Mouse (Mus musculus) midbrain, postnatal 0 days (tissue): ENCODE results near the gene Pdpr. TPM values are rescaled to one million over a fixed set of nuclear protein-coding genes. Genes with fewer than 3 reads are reported as not detected.

Experiments used
- ATAC-seq: fragments of 200-750 bp; cut with Nextera tagmentation; 2 replicates; pipeline ENCODE4 v1.8.0; 2017; ENCODE audit warnings: moderate number of reproducible peaks, mild to moderate bottlenecking, moderate TSS enrichment, moderate library complexity; ENCODE audit not compliant: low FRiP score
- DNase-seq: peaks from one replicate; pipeline ENCODE4 v3.0.0-alpha.2; 2015; ENCODE audit warnings: low spot score
- H3K27ac ChIP-seq: fragments of 300-500 bp; sonication (generic); 2 replicates; pipeline ENCODE4 v1.5.1; 2014; ENCODE audit warnings: low read depth, mild to moderate bottlenecking, low read length, mixed read lengths
- H3K27me3 ChIP-seq: fragments of 300-500 bp; sonication (generic); 2 replicates; pipeline ENCODE4 v1.6.1; 2014; ENCODE audit warnings: low read length, control low read depth, mixed read lengths; ENCODE audit not compliant: insufficient read depth
- H3K36me3 ChIP-seq: fragments of 300-500 bp; sonication (generic); 2 replicates; pipeline ENCODE4 v1.6.1; 2014; ENCODE audit warnings: low read length, control low read depth, mixed read lengths; ENCODE audit not compliant: insufficient read depth
- H3K4me1 ChIP-seq: fragments of 300-500 bp; sonication (generic); 2 replicates; pipeline ENCODE4 v1.6.1; 2014; ENCODE audit warnings: mild to moderate bottlenecking, control low read depth, antibody characterized with exemption, low read length, mixed read lengths; ENCODE audit not compliant: insufficient read depth
- H3K4me2 ChIP-seq: fragments of 300-500 bp; sonication (generic); 2 replicates; pipeline ENCODE4 v1.6.1; 2014; ENCODE audit warnings: low read depth, mild to moderate bottlenecking, low read length, mixed read lengths; ENCODE audit not compliant: poor library complexity, severe bottlenecking
- H3K4me3 ChIP-seq: fragments of 300-500 bp; sonication (generic); 2 replicates; pipeline ENCODE4 v1.5.1; 2014; ENCODE audit warnings: low read depth, mild to moderate bottlenecking, low read length, moderate library complexity
- H3K9ac ChIP-seq: fragments of 300-500 bp; sonication (generic); replicated peaks from 2 replicates; pipeline ENCODE4 v1.6.1; 2014; ENCODE audit warnings: mild to moderate bottlenecking, low read length, moderate library complexity, mixed read lengths; ENCODE audit not compliant: poor library complexity, severe bottlenecking
- H3K9me3 ChIP-seq: fragments of 300-500 bp; sonication (generic); 2 replicates; pipeline ENCODE4 v1.6.1; 2016; ENCODE audit warnings: low read length, control low read depth
- CTCF ChIP-seq: IDR thresholded peaks from 2 replicates; pipeline ENCODE4 v1.5.1; 2016; ENCODE audit warnings: antibody characterized with exemption, mild to moderate bottlenecking
- WGBS: fragments of 180-500 bp; shearing (Covaris S2); extraction: QIAGEN DNeasy Blood & Tissue Kit; methylation state at CpG from one replicate; pipeline ENCODE4 v1.1.7; 2014; 5-methylcytosine and 5-hydroxymethylcytosine counted together
- polyA plus RNA-seq: library from polyadenylated mRNA; unstranded; fragments of >200 nt; fragmentation: Nextera tagmentation; extraction: Ambion mirVana; gene quantifications from 2 replicates; pipeline ENCODE4 v1.2.1, GENCODE M21; 2015
- total RNA-seq: library from RNA; depleted of rRNA; stranded (reverse); fragments of >200 nt; gene quantifications from 2 replicates; pipeline ENCODE4 v1.2.3, GENCODE M21; 2014; rRNA removed

The Pdpr gene
- 19.3 and 19.5 TPM in 2 replicates for total RNA-seq
- 6.7 and 9.5 TPM in 2 replicates for polyA plus RNA-seq

GRCm38 (mm10) chr8:111093865-111094718 is at the start of gene Pdpr:
Gene Pdpr (plus strand): TSS chr8:111094630.
- Histone ChIP-seq H3K9ac (peak within 1 kb of the TSS; percentile 64), H3K4me1 (0 out of 2 replicates have a peak, but pooled peaks cover 5% of the 10 kb centered on the region), H3K36me3 (no peaks in the 10 kb centered on the region), H3K4me2 (peak within 1 kb of the TSS; percentile 67), H3K9me3 (no peaks in the 10 kb centered on the region), H3K4me3 (peak within 1 kb of the TSS; percentile 57), H3K27ac (peak within 1 kb of the TSS; percentile 69), H3K27me3 (no peaks in the 10 kb centered on the region)
- 9% methylated on average over 40 of the region's 72 CpGs for WGBS
- peak; percentile 89 for DNase-seq
- ATAC-seq: peak; percentile 92
- TF ChIP-seq CTCF: no peak

DNA sequence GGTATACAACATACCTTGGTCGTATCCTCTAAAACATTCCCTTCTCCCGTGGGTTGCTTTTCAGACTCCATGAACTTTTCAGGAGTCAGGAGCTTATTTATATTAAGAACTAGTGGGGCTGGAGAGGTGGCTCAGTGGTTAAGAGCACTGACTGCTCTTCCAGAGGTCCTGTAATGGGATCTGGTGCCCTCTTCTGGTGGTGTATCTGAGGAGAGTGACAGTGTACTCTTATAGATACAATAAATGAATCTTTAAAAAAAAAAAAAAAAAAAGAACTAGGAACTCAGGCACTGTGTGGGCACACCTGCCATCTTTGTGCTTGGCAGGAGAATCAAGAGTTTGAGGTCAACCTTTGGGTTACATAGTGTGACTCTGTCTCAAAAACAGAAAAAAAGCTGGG is 45.7 kb upstream of the Pdpr start:
- peaks cover 83% of the 10 kb centered on the region for H3K36me3 ChIP-seq
- H3K9me3 ChIP-seq: no peaks in the 10 kb centered on the region
- H3K4me1 ChIP-seq: no peaks in the 10 kb centered on the region
- no peak for ATAC-seq
- H3K27me3 ChIP-seq: no peaks in the 10 kb centered on the region
- 95% methylated on average over 2 of the region's 2 CpGs for WGBS
- DNase-seq: no peak
- H3K4me3 ChIP-seq: no peak overlapping the region
- TF ChIP-seq CTCF: no peak
- H3K4me2 ChIP-seq: no peak overlapping the region
- H3K9ac ChIP-seq: no peak overlapping the region
- H3K27ac ChIP-seq: no peak overlapping the region

DNA sequence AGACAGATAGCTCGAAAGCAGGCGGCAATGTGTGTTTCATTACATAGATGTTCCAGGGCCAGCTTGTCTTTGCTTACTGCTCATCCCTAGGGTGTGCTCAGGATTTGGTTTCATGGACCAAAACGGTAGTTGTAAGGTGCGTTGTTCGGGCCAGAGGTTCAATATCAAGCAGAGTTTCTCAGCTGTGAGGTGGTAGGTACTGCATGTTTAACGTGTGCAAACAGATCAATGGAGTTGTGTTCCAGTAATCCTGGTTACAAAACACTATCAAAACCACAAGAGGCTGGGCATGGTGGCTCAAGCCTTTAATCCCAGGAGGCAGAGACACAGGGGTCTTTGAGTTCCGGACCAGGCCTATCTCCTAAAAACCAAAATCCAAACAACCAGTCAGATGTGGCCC is 45.3 kb upstream of the Pdpr start:
- H3K27ac ChIP-seq: no peak overlapping the region
- WGBS: 98% methylated on average over 7 of the region's 7 CpGs
- DNase-seq: no peak
- H3K9ac ChIP-seq: no peak overlapping the region
- no peak overlapping the region for H3K4me3 ChIP-seq
- H3K27me3 ChIP-seq: no peaks in the 10 kb centered on the region
- ATAC-seq: no peak
- TF ChIP-seq CTCF: no peak
- peaks cover 85% of the 10 kb centered on the region for H3K36me3 ChIP-seq
- H3K4me1 ChIP-seq: no peaks in the 10 kb centered on the region
- no peaks in the 10 kb centered on the region for H3K9me3 ChIP-seq
- no peak overlapping the region for H3K4me2 ChIP-seq

- TF ChIP-seq CTCF: no peak
Observed at GRCm38 (mm10) chr8:111053827-111054518, 40.5 kb upstream of the Pdpr start.

GRCm38 (mm10) chr8:111055031-111055634 is 39.3 kb upstream of the Pdpr start:
- H3K4me2 ChIP-seq: no peak overlapping the region
- ATAC-seq (no peak), DNase-seq (no peak)
- TF ChIP-seq CTCF: no peak
- H3K27ac ChIP-seq: no peak overlapping the region
- H3K27me3 ChIP-seq: no peaks in the 10 kb centered on the region
- no peaks in the 10 kb centered on the region for H3K9me3 ChIP-seq
- no peak overlapping the region for H3K4me3 ChIP-seq
- WGBS: 94% methylated on average over 17 of the region's 17 CpGs
- H3K9ac ChIP-seq: no peak overlapping the region
- 0 out of 2 replicates have a peak, but pooled peaks cover 4% of the 10 kb centered on the region for H3K4me1 ChIP-seq
- H3K36me3 ChIP-seq: peaks cover 48% of the 10 kb centered on the region

More at GRCm38 (mm10) chr8:111053827-111054518, 40.5 kb upstream of the Pdpr start:
- 0 out of 2 replicates have a peak, but pooled peaks cover 4% of the 10 kb centered on the region for H3K4me1 ChIP-seq
- no peak overlapping the region for H3K4me3 ChIP-seq
- H3K27ac ChIP-seq: no peak overlapping the region
- no peak for DNase-seq
- ATAC-seq: no peak
- no peaks in the 10 kb centered on the region for H3K9me3 ChIP-seq
- H3K27me3 ChIP-seq: no peaks in the 10 kb centered on the region
- 93% methylated on average over 12 of the region's 12 CpGs for WGBS
- H3K9ac ChIP-seq: no peak overlapping the region
- H3K4me2 ChIP-seq: no peak overlapping the region
- H3K36me3 ChIP-seq: peaks cover 59% of the 10 kb centered on the region
